Mouse (Mus musculus) layer of hippocampus, postnatal 14 days (tissue): ENCODE results near the gene Hist1h2bq. TPM values are rescaled to one million over a fixed set of nuclear protein-coding genes. Genes with fewer than 3 reads are reported as not detected.
"Not testable (repeated sequence)": the region's sequence is repeated elsewhere in the genome, so short reads cannot be mapped to it uniquely, and the experiment has no call there.

Experiments used
- DNase-seq, 2 experiments: peaks; one replicate each; pipeline ENCODE4 v3.0.0; 2021 to 2022; ENCODE audit warnings: low spot score in 2 of 2, mixed read lengths in 1 of 2
- long read RNA-seq, 2 experiments: library from polyadenylated mRNA; stranded (forward); transcript quantifications; one replicate each; pipeline ENCODE4 v2.0.0; 2021
- total RNA-seq, 2 experiments: library from RNA; stranded (reverse); gene quantifications; 2 replicates each; pipeline ENCODE4 v1.2.3; 2021

The Hist1h2bq gene
- total RNA-seq, result 10 to 100 TPM; 47.8 to 64.2 TPM
- long read RNA-seq, experiment 1, result 0 reads
- long read RNA-seq, experiment 2, result 0 reads

- DNase-seq, result not testable (repeated sequence)
These were observed at the start of gene Hist1h2bq, which contains the start of gene Hist1h2ao for GRCm38 (mm10) chr13:21810073-21810472. TSS of gene Hist1h2bq (minus strand) at chr13:21810197. TSS of gene Hist1h2ao (plus strand) at chr13:21810465.

DNA sequence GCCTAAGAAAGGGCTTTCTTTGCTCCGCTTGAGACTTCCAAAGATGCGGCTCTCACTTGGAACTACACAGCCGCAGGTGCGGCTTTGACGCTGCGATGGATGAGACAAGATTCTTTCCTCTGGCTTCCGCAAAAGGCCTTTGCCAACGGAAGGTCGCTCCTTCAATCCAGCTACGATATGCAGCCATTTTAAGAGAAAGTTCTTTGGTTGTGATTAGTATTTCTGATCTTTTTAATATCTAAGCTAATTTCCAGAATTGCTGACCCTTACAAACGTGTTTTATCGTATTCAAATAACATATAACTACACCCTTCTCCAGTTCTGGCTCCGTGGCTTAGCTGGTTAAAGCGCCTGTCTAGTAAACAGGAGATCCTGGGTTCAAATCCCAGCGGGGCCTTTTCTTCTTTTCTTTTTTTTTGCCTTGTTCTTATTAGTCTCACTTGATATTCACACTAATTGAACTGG lies 45.7 kb upstream of the Hist1h2bq start:
- peak; percentile 24 to 86 for DNase-seq

GRCm38 (mm10) chr13:21855146-21855545 lies 45.1 kb upstream of the Hist1h2bq start:
- peak; percentile 65 to 78 for DNase-seq

GRCm38 (mm10) chr13:21852215-21852945 lies 42.4 kb upstream of the Hist1h2bq start:
- DNase-seq, result no peak

DNA sequence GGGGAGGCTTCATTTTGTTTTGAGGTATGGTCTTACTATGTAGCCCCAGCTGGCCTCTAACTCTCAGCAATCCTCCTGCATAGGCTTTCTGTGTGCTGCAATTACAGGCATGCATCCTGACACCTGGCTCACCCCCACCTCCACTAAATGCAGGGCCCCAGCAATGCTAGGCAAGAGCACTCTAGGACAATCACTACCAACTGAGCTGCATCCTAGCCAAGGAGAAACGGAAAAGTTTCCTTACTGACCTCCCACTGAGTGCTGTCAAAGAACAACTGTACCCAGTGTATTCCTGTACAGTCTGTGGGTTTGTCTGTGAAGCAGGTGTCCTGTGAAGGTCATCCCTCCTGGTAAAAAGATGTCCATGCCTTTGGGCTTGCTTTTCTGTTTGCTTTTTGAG lies 40.7 kb upstream of the Hist1h2bq start:
- DNase-seq, result not testable (repeated sequence)

- no peak for DNase-seq
These were observed 37.9 kb upstream of the Hist1h2bq start for GRCm38 (mm10) chr13:21847883-21848282.

GRCm38 (mm10) chr13:21846356-21846755 lies 36.4 kb upstream of the Hist1h2bq start:
- DNase-seq, result not testable (repeated sequence)

DNA sequence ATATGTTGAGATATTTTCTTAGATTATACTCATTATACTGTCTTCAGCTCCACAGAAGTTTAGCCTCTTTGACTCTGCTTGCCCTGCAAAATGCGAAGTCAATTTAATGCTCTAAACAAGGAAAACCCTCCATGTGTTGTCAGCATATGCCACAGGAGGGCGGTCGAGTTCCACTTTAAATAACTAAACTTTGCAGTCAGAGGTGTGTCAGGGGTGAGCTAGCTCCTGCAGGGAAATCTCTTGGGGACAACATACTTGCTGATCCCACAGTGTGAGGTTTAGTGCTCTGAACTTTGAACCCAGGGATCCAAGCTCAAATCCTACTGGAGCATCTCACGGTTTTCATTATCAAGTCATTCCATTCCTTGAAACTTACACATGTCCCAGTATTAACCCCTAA lies 30.5 kb upstream of the Hist1h2bq start:
- not testable (repeated sequence) for DNase-seq

GRCm38 (mm10) chr13:21833461-21833860 lies 23.5 kb upstream of the Hist1h2bq start, which contains the start of the genes Hist1h2ap and Hist1h2br:
TSS of gene Hist1h2ap (minus strand) at chr13:21833507.
TSS of gene Hist1h2br (plus strand) at chr13:21833743.
- DNase-seq, result not testable (repeated sequence)

DNA sequence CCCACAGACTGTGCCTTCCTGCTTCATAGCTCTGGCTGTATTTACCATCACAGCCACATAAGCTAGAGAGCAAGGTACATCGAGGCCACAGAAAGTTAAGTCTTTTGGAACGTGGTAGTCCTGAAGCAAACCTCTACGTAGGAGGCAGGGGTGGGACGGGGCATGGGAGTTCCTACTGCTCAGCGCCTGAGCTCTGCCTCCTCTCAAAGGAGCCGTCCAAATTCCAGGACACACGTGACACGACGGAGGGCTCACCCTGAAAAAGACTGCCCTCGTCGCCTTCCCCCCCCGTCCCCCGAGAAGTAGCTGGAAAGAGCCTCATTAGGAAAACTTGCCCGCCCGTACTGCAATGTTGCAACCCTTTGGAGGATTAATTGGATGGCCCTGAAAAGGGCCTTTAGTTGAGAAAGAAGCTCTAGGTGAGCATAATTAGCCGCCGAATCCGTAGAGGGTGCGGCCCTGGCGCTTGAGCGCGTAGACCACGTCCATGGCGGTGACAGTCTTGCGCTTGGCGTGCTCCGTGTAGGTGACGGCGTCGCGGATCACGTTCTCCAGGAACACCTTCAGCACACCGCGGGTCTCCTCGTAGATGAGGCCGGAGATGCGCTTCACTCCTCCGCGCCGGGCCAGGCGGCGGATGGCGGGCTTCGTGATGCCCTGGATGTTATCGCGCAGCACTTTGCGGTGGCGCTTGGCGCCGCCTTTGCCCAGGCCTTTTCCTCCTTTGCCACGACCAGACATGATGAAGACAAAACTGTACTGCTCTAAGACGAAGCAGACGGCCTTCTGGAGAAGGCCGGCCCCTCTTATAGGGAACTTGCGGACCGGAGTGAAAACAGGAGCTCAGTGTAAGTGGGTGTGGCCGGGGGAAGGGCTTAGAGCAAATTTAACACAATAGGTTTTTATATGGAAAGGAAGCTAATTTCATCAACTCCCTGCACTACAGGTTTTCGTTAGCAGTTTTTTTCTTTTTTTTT lies 21.7 kb upstream of the Hist1h2bq start, which contains the start of gene Hist1h4n:
TSS of gene Hist1h4n (minus strand) at position 779 of the 977 bp plus-strand sequence.
- peak; percentile 17 to 26 for DNase-seq

DNA sequence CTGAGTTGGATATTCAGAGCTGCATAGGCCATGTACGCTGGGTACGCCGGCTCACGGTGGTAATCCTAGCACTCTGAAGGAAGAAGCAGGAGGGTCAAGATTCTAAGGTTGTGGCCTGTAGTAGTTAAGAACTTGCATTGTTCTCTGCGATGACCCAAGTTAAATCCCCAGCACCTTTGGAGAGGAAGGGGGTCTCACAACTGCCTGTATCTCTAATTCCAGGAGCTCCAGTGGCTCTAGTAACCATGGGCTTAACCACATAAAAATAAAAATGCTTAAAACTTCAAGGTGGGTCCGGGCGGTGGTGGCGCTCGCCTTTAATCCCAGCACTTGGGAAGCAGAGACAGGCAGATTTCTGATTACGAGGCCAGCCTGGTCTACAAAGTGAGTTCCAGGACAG lies 20.3 kb upstream of the Hist1h2bq start:
- no peak for DNase-seq

DNA sequence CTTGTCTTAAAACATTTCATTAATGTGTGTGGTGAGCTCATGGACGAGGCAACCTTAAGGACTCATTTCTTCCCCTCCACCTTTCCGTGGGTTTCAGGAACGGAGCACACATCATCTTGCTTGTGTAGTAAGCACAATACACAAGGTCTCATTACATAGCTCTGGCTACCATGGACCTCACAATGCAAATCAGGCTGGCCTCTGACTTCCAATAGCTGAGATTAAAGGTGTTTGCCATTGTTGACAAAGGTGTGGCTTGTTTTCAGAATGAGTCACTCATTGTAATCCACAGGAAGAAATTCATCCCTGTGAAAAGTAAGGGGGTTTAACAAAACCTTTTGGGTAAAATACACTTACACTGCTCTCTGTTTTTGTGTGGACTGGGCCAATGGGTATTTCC lies 18.5 kb upstream of the Hist1h2bq start:
- no peak for DNase-seq

- DNase-seq, result not testable (repeated sequence)
These were observed 10.3 kb upstream of the Hist1h2bq start for GRCm38 (mm10) chr13:21820082-21820890.

DNA sequence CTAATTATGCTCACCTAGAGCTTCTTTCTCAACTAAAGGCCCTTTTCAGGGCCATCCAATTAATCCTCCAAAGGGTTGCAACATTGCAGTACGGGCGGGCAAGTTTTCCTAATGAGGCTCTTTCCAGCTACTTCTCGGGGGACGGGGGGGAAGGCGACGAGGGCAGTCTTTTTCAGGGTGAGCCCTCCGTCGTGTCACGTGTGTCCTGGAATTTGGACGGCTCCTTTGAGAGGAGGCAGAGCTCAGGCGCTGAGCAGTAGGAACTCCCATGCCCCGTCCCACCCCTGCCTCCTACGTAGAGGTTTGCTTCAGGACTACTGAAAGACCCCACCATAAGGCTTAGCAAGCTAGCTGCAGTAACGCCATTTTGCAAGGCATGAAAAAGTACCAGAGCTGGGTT lies 2.1 kb upstream of the Hist1h2bq start:
- not testable (repeated sequence) for DNase-seq

DNA sequence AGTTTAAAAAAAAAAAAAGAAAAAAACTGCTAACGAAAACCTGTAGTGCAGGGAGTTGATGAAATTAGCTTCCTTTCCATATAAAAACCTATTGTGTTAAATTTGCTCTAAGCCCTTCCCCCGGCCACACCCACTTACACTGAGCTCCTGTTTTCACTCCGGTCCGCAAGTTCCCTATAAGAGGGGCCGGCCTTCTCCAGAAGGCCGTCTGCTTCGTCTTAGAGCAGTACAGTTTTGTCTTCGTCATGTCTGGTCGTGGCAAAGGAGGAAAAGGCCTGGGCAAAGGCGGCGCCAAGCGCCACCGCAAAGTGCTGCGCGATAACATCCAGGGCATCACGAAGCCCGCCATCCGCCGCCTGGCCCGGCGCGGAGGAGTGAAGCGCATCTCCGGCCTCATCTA lies 1.5 kb upstream of the Hist1h2bq start, which contains the start of gene Hist1h4m:
TSS of gene Hist1h4m (plus strand) at position 208 of the 400 bp plus-strand sequence.
- DNase-seq, result peak; percentile 28 to 49

DNA sequence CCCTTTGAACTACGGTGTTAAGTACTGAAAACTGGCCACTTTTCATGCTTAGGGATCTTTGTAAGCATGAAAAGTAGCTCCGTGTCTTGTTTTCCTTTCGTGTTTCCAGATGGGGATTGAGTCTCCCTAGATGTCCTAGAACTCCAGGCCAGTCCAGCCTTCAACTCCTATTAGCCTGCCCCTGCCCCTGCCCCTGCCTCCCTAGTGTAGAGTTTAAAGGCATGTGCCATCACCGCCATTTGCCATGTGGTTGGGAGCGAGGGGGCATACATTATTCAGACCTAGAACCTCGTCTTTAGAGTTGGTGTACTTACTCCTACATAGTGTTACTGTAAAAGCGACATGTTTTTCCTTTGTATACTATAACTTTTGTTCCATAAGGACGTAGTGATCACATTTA lies 1.1 kb upstream of the Hist1h2bq start:
- DNase-seq, result not testable (repeated sequence)

DNA sequence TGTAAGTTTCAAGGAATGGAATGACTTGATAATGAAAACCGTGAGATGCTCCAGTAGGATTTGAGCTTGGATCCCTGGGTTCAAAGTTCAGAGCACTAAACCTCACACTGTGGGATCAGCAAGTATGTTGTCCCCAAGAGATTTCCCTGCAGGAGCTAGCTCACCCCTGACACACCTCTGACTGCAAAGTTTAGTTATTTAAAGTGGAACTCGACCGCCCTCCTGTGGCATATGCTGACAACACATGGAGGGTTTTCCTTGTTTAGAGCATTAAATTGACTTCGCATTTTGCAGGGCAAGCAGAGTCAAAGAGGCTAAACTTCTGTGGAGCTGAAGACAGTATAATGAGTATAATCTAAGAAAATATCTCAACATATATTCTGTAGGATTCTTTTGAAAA lies 6.9 kb downstream of the Hist1h2bq start:
- DNase-seq, result not testable (repeated sequence)

- DNase-seq, result not testable (repeated sequence)
These were observed 12.8 kb downstream of the Hist1h2bq start for GRCm38 (mm10) chr13:21797163-21797562.

- DNase-seq, result no peak
These were observed 14.4 kb downstream of the Hist1h2bq start for GRCm38 (mm10) chr13:21795584-21795983.

GRCm38 (mm10) chr13:21790601-21791283 lies 19.3 kb downstream of the Hist1h2bq start:
- DNase-seq, result no peak
